Mouse (Mus musculus) c-Kit-negative CD71-positive TER-119-positive erythroid progenitor cells, embryonic 14.5 days (primary cell): ENCODE data around the gene Hlf.

Experiments
- DNase-seq: peaks from one replicate; pipeline ENCODE4 v3.0.0-alpha.2; 2013; ENCODE audit warnings: low read depth, low spot score

Hlf gene

GRCm38 (mm10) chr11:90390817-90391173, at the start of gene Hlf:
TSS of gene Hlf (minus strand) at chr11:90390895.
- DNase-seq = peak; percentile 32

GRCm38 (mm10) chr11:90438768-90439167, 48.1 kb upstream of the Hlf start:
- no peak for DNase-seq

GRCm38 (mm10) chr11:90425207-90425525, 34.5 kb upstream of the Hlf start:
- DNase-seq = no peak

GRCm38 (mm10) chr11:90424334-90425206, 33.9 kb upstream of the Hlf start:
- no peak for DNase-seq

GRCm38 (mm10) chr11:90423896-90424295, 33.2 kb upstream of the Hlf start:
- DNase-seq = no peak

- no peak for DNase-seq
Observed at GRCm38 (mm10) chr11:90419706-90420105, 29.0 kb upstream of the Hlf start.

- DNase-seq = no peak
Observed at GRCm38 (mm10) chr11:90417921-90418320, 27.2 kb upstream of the Hlf start.

GRCm38 (mm10) chr11:90417011-90417410, 26.3 kb upstream of the Hlf start:
- no peak for DNase-seq

GRCm38 (mm10) chr11:90398850-90399249, 8.2 kb upstream of the Hlf start:
- no peak for DNase-seq

- no peak for DNase-seq
Observed at GRCm38 (mm10) chr11:90391271-90392185, 833 bp upstream of the Hlf start.

- no peak for DNase-seq
Observed at GRCm38 (mm10) chr11:90389902-90390816, 536 bp downstream of the Hlf start.

- no peak for DNase-seq
Observed at GRCm38 (mm10) chr11:90389174-90389901, 1.4 kb downstream of the Hlf start.

GRCm38 (mm10) chr11:90387501-90388440, 2.9 kb downstream of the Hlf start:
- no peak for DNase-seq

GRCm38 (mm10) chr11:90382005-90382611, 8.6 kb downstream of the Hlf start:
- DNase-seq = no peak

GRCm38 (mm10) chr11:90381113-90381512, 9.6 kb downstream of the Hlf start:
- DNase-seq = no peak

GRCm38 (mm10) chr11:90380131-90380685, 10.5 kb downstream of the Hlf start:
- no peak for DNase-seq

GRCm38 (mm10) chr11:90378008-90378407, 12.7 kb downstream of the Hlf start:
- no peak for DNase-seq

- no peak for DNase-seq
Observed at GRCm38 (mm10) chr11:90376436-90376835, 14.3 kb downstream of the Hlf start.

GRCm38 (mm10) chr11:90371470-90372100, 19.1 kb downstream of the Hlf start:
- DNase-seq = no peak
